Mouse (Mus musculus): ENCODE measurements around the gene Lrrc4c. TPM values are rescaled to one million over a fixed set of nuclear protein-coding genes. Genes with fewer than 3 reads are reported as not detected.

Gene Lrrc4c
- polyA plus RNA-seq, 1 experiment: not detected

DNA sequence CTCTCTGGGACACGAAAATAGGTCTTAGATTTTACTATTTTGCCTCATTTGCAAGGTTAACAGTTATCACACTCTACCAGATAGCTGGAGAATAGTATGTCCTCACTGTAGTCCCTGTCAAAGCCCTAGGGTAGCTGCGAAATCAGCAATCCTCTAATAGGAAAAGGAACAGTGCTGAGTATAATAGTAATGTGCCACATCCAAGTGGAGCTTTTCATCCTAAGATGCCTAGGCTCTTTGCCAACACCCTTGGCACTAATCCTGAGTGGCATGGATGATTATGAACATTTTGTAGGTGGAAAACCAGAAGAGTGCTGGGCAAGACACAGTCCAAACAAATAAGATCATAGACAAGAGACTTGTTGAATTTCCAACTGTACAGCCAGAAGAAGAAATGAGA is 981.7 kb downstream of the Lrrc4c start:
- no peak overlapping the region for H3K27ac ChIP-seq (ENCODE audit: insufficient read depth, low read depth, low read length)
- no peak overlapping the region for H3K4me3 ChIP-seq (ENCODE audit: insufficient read depth, low read length)
- H3K4me1 ChIP-seq (ENCODE audit: control insufficient read depth, insufficient read depth, low read length): no peaks in the 10 kb centered on the region
- TF ChIP-seq POLR2A (IDR thresholded peaks at IDR 0.05; ENCODE audit: borderline replicate concordance, low read depth, low read length): no peak
- no peak for TF ChIP-seq CTCF (IDR thresholded peaks at IDR 0.05; ENCODE audit: low read depth, low read length)

DNA sequence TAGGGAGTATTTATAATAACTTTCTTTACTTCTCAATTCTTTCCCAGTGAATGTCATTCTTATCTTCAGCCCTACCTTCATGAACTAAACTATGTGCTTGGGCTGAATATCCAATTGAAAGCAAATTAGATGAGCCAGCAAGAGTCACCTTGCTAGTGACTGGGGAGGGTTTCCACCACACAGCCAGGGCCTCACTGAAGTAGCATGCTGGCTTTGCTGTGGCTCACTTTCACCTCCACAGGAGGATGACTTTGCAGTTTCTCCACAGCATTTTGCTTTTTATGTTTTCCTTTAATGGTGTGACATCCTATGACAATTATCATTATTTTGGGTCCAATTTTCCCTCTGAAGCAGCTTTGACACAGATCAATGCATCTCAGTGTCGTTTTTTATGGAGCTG is 1000.0 kb downstream of the Lrrc4c start:
- no peak for TF ChIP-seq POLR2A (IDR thresholded peaks at IDR 0.05; ENCODE audit: borderline replicate concordance, low read depth, low read length)
- no peak for TF ChIP-seq CTCF (IDR thresholded peaks at IDR 0.05; ENCODE audit: low read depth, low read length)
- Histone ChIP-seq H3K27ac (ENCODE audit: insufficient read depth, low read depth, low read length) (no peak overlapping the region), H3K4me3 (ENCODE audit: insufficient read depth, low read length) (no peak overlapping the region), H3K4me1 (ENCODE audit: control insufficient read depth, insufficient read depth, low read length) (no peaks in the 10 kb centered on the region)

DNA sequence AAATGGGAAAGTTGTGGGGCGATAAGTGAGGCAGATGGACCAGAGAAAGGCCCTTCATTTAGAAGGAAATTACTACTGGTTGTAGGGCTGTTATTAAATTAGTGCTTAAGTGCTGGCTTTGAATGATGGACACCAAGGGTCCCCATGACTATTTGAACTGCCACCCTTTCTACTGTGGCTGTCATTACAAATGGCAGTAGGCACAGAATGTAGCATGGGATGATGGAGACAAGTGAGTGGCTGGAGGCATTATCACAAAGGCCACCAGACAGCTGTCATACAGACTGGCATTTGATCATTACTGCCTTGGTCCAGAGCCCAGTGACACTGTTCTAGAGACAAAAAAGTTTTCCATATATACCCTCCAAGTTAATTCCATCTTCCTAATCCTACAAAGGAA is 1000.6 kb downstream of the Lrrc4c start:
- TF ChIP-seq CTCF (IDR thresholded peaks at IDR 0.05; ENCODE audit: low read depth, low read length) (no peak), POLR2A (IDR thresholded peaks at IDR 0.05; ENCODE audit: borderline replicate concordance, low read depth, low read length) (no peak)
- H3K4me1 ChIP-seq (ENCODE audit: control insufficient read depth, insufficient read depth, low read length): no peaks in the 10 kb centered on the region
- H3K27ac ChIP-seq (ENCODE audit: insufficient read depth, low read depth, low read length): no peak overlapping the region
- H3K4me3 ChIP-seq (ENCODE audit: insufficient read depth, low read length): no peak overlapping the region

DNA sequence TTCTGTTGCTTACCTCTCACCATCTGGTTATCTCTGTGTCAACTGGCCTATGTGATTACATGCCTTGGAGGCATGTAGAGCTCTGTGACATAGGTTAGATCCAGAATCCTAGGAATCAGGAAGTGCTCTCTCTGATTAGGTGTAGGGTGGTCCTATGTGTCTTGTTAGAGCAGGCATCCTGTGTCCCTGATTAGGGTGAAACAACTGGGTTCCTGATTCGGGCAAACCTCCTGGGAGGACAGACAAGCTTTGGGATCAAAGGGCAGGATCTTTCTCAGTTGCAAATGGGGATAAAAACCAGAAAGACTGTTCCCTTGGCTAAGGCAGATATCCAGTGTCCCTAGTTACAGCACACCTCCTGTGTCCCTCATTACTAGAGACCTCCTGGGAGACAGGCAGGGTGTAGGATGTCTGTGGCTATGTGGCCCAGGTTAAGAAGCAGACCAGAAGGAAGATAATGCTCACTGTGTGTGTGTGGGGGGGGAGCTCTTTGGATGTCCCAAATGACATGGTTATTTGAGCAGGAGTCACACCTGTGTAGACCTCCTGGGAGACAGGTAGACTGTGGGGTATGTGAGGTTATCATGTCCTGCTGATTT is 1014.2 kb downstream of the Lrrc4c start:
- H3K4me3 ChIP-seq (ENCODE audit: insufficient read depth, low read length): no peak overlapping the region
- H3K4me1 ChIP-seq (ENCODE audit: control insufficient read depth, insufficient read depth, low read length): no peaks in the 10 kb centered on the region
- TF ChIP-seq CTCF (IDR thresholded peaks at IDR 0.05; ENCODE audit: low read depth, low read length) (no peak), POLR2A (IDR thresholded peaks at IDR 0.05; ENCODE audit: borderline replicate concordance, low read depth, low read length) (no peak)
- no peak overlapping the region for H3K27ac ChIP-seq (ENCODE audit: insufficient read depth, low read depth, low read length)

DNA sequence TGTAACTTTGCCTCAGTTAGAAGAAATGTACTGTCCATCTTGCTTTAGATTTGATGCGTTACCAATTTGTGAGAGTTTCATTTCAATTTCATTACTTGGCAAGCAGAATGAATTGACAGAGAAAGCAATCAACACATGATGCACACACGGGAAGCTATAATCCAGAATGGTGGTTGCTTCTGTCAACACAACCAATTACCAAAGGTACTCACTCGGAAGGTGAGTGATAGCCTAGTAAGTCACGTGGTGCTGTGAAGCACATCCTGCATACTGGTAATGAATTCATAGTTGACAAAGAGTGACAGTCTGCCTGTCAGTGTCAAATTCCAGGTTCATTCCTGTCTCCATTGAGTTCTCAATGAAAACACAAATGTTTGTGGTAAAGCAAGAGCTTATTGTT is 1021.7 kb downstream of the Lrrc4c start:
- Histone ChIP-seq H3K4me1 (ENCODE audit: control insufficient read depth, insufficient read depth, low read length) (no peaks in the 10 kb centered on the region), H3K4me3 (ENCODE audit: insufficient read depth, low read length) (no peak overlapping the region), H3K27ac (ENCODE audit: insufficient read depth, low read depth, low read length) (no peak overlapping the region)
- TF ChIP-seq POLR2A (IDR thresholded peaks at IDR 0.05; ENCODE audit: borderline replicate concordance, low read depth, low read length): no peak
- TF ChIP-seq CTCF (IDR thresholded peaks at IDR 0.05; ENCODE audit: low read depth, low read length): no peak

DNA sequence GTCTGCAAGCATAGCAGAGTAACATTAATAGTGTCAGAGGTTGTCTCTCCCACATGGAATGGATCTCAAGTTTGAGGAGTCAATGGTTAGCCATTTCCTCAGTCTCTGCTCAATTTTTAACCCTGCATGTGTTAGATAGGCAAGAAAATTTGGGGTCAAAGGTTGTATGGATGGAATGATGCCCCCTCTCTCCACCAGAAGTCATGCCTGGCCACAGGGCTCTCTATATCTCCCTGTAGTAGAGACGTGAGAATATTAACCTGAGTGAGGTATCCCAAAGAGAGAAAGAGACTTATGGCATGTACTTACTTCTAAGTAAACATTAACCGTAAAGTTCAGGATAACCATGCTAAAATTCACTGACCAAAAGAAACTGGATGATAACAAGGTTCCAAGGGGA is 1043.3 kb downstream of the Lrrc4c start:
- Histone ChIP-seq H3K4me3 (ENCODE audit: insufficient read depth, low read length) (no peak overlapping the region), H3K4me1 (ENCODE audit: control insufficient read depth, insufficient read depth, low read length) (no peaks in the 10 kb centered on the region), H3K27ac (ENCODE audit: insufficient read depth, low read depth, low read length) (no peak overlapping the region)
- TF ChIP-seq CTCF (IDR thresholded peaks at IDR 0.05; ENCODE audit: low read depth, low read length) (no peak), POLR2A (IDR thresholded peaks at IDR 0.05; ENCODE audit: borderline replicate concordance, low read depth, low read length) (no peak)

DNA sequence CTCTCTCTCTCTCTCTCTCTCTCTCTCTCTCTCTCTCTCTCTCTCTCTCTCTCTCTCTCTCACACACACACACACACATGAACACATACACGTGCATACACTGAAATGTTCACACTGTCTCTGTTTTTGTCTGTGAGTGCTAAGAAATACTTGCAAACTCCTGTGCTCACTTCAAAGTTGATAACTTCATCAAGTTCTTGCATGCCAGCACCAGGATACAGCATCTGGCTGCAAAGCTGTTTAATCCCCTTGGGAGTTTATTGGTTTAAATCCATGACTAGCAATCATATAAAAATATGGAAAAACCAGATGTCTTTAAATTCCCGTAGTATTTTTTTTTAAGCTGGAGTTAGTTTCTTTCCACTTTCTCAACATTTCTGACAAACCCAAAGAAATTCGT is 1052.0 kb downstream of the Lrrc4c start:
- H3K4me3 ChIP-seq (ENCODE audit: insufficient read depth, low read length): no peak overlapping the region
- H3K27ac ChIP-seq (ENCODE audit: insufficient read depth, low read depth, low read length): no peak overlapping the region
- no peaks in the 10 kb centered on the region for H3K4me1 ChIP-seq (ENCODE audit: control insufficient read depth, insufficient read depth, low read length)
- TF ChIP-seq POLR2A (IDR thresholded peaks at IDR 0.05; ENCODE audit: borderline replicate concordance, low read depth, low read length) (no peak), CTCF (IDR thresholded peaks at IDR 0.05; ENCODE audit: low read depth, low read length) (no peak)

DNA sequence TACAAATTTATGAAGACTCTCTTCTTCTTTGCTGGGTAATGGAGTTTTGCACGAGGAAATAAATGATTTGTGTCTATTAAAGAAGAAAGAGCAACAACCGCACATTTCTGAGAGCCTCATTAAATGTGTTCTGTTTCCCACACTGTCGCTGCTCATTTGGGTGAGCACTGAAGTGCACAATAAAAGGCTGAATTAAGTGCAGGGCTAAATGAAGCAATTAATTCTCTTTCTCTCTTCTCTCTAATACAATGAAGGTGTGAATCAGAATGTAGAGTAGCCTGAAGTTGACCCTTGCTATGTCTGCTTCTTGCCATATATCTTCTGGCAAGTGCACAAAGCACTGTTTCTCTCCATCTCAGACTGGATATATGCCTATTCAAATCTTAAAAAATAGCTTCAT is 1073.5 kb downstream of the Lrrc4c start:
- H3K27ac ChIP-seq (ENCODE audit: insufficient read depth, low read depth, low read length): no peak overlapping the region

DNA sequence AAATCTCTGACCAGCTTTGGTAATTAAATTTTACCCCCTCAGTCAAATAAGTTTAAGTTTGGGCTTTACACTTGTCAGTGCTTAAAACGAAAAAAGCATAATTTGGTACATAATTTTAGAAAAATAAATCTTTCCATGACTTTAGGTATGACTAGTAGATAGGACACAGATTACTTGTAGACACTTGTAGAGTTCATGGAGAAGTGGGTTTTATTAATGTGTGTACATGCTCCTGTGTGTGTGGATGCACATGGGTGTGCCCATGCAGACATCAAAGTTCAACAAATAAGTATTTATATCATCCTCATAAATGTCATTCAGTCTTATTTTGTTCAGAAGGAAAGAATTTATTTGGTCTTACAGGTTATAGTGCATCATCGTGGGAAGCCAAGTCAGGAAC is 1073.9 kb downstream of the Lrrc4c start:
- Histone ChIP-seq H3K27ac (ENCODE audit: insufficient read depth, low read depth, low read length) (no peak overlapping the region), H3K4me3 (ENCODE audit: insufficient read depth, low read length) (no peak overlapping the region), H3K4me1 (ENCODE audit: control insufficient read depth, insufficient read depth, low read length) (no peaks in the 10 kb centered on the region)
- no peak for TF ChIP-seq POLR2A (IDR thresholded peaks at IDR 0.05; ENCODE audit: borderline replicate concordance, low read depth, low read length)
- TF ChIP-seq CTCF (IDR thresholded peaks at IDR 0.05; ENCODE audit: low read depth, low read length): no peak

More for the DNA sequence above, 1073.5 kb downstream of the Lrrc4c start:
- no peak for TF ChIP-seq CTCF (IDR thresholded peaks at IDR 0.05; ENCODE audit: low read depth, low read length)
- TF ChIP-seq POLR2A (IDR thresholded peaks at IDR 0.05; ENCODE audit: borderline replicate concordance, low read depth, low read length): no peak
- Histone ChIP-seq H3K4me1 (ENCODE audit: control insufficient read depth, insufficient read depth, low read length) (no peaks in the 10 kb centered on the region), H3K4me3 (ENCODE audit: insufficient read depth, low read length) (no peak overlapping the region)

DNA sequence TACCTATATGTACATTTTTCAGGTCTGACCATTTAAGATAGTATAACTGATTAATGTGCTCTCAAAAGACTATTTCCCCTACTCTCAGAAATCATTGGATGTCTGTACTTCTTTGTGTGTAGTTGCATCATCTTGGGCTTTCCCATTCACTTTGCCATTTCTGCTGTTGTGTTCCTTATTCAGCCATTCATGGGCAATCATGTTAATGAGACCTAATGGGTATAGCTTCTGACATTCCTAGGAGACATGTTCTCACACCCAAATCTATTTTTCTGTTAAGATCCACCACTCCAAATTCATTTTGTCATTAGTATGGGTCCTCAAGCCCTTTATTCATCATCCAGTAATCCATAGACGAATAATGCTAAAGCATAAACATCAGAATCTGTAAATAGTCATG is 1095.1 kb downstream of the Lrrc4c start:
- Histone ChIP-seq H3K4me3 (ENCODE audit: insufficient read depth, low read length) (no peak overlapping the region), H3K4me1 (ENCODE audit: control insufficient read depth, insufficient read depth, low read length) (no peaks in the 10 kb centered on the region), H3K27ac (ENCODE audit: insufficient read depth, low read depth, low read length) (no peak overlapping the region)
- TF ChIP-seq CTCF (IDR thresholded peaks at IDR 0.05; ENCODE audit: low read depth, low read length) (no peak), POLR2A (IDR thresholded peaks at IDR 0.05; ENCODE audit: borderline replicate concordance, low read depth, low read length) (no peak)

All from bone marrow macrophage, adult 2 months (primary cell).